10 mouse cellular contexts compared by ENCODE assay signal in genomic region chr15:85505118-85505925, GRCm38 (mm10). TPM values are rescaled to one million over a fixed set of nuclear protein-coding genes. Genes with fewer than 3 reads are reported as not detected.
DNase-seq lines count a peak whose midpoint lies in the region; ATAC-seq and TF ChIP-seq lines count a peak whose summit lies in the region.
"Had no signal": no experiment of that assay in that cellular context is flagged by ENCODE, and none has a peak within 500 bp of the region (broad histone marks: within the 10 kb centered on the region; RNA-seq: fewer than 3 reads in every experiment).

No protein-coding gene starts in this region.

- no peaks in the 10 kb centered on the region for H3K79me3 ChIP-seq in C2C12 (ENCODE audit: low read depth)

- H3K4me2 ChIP-seq in heart, embryonic 12.5 days = no peak overlapping the region
- H3K4me2 ChIP-seq in forebrain, postnatal 0 days (ENCODE audit: low read depth) = no peak overlapping the region

- 43% methylated on average over 14 of the region's 14 CpGs for WGBS in heart, embryonic 12.5 days
- 33% methylated on average over 14 of the region's 14 CpGs for WGBS in forebrain, postnatal 0 days
- WGBS in limb, embryonic 10.5 days = 56% methylated on average over 14 of the region's 14 CpGs
- WGBS in thymus, adult 2 months = 82% methylated on average over 14 of the region's 14 CpGs

- DNase-seq in heart, adult 11 months = peak; percentile 90
- peak; percentile 59 for DNase-seq in forebrain, postnatal 0 days
- no peak for DNase-seq in limb, embryonic 10.5 days (ENCODE audit: low spot score)
- DNase-seq in ovary, postnatal 14 days (ENCODE audit: low spot score) = peak; percentile 39
- no peak for DNase-seq in thymus, adult 2 months
- no peak for DNase-seq in embryo, embryonic 11 days

- no peak overlapping the region for H3K4me3 ChIP-seq in heart, embryonic 12.5 days
- H3K4me3 ChIP-seq in C2C12 (ENCODE audit: insufficient read depth, poor library complexity, severe bottlenecking) = no peak overlapping the region
- H3K4me3 ChIP-seq in forebrain, postnatal 0 days (ENCODE audit: low read depth, low read length) = no peak overlapping the region
- no peak overlapping the region for H3K4me3 ChIP-seq in limb, embryonic 10.5 days
- no peak overlapping the region for H3K4me3 ChIP-seq in thymus, adult 2 months (ENCODE audit: control insufficient read depth, insufficient read depth, low read length)

- TF ChIP-seq POLR2A in thymus, adult 2 months (IDR thresholded peaks at IDR 0.05; ENCODE audit: control insufficient read depth, extremely low read depth, insufficient read depth, low read length, poor library complexity) = no peak

- no peaks in the 10 kb centered on the region for H3K79me2 ChIP-seq in C2C12 (ENCODE audit: control insufficient read depth, insufficient read depth)

- ATAC-seq in heart, embryonic 12.5 days (ENCODE audit: insufficient number of reproducible peaks, low FRiP score) = no peak
- peak; percentile 61 for ATAC-seq in forebrain, postnatal 0 days

- H3K4me1 ChIP-seq in heart, embryonic 12.5 days (replicated peaks) = peaks cover 8% of the 10 kb centered on the region; the same call in 1 of the 2 replicates
- no peaks in the 10 kb centered on the region for H3K4me1 ChIP-seq in forebrain, postnatal 0 days (ENCODE audit: insufficient read depth)
- H3K4me1 ChIP-seq in limb, embryonic 10.5 days = peaks cover 14% of the 10 kb centered on the region
- H3K4me1 ChIP-seq in thymus, adult 2 months (replicated peaks; ENCODE audit: control insufficient read depth, insufficient read depth, low read length) = no peaks in the 10 kb centered on the region

- H3K9me3 ChIP-seq in heart, embryonic 12.5 days (replicated peaks) = no peaks in the 10 kb centered on the region
- no peaks in the 10 kb centered on the region for H3K9me3 ChIP-seq in forebrain, postnatal 0 days (ENCODE audit: low read length)
- H3K9me3 ChIP-seq in limb, embryonic 10.5 days (replicated peaks) = no peaks in the 10 kb centered on the region

- no peaks in the 10 kb centered on the region for H3K36me3 ChIP-seq in heart, embryonic 12.5 days
- H3K36me3 ChIP-seq in C2C12 (ENCODE audit: control insufficient read depth, insufficient read depth) = no peaks in the 10 kb centered on the region
- H3K36me3 ChIP-seq in forebrain, postnatal 0 days (ENCODE audit: insufficient read depth) = no peaks in the 10 kb centered on the region
- no peaks in the 10 kb centered on the region for H3K36me3 ChIP-seq in limb, embryonic 10.5 days
- no peaks in the 10 kb centered on the region for H3K36me3 ChIP-seq in thymus, adult 2 months (ENCODE audit: control insufficient read depth, insufficient read depth, low read length)

- peaks cover 29% of the 10 kb centered on the region; the same call in 1 of the 2 replicates for H3K27me3 ChIP-seq in heart, embryonic 12.5 days (replicated peaks)
- H3K27me3 ChIP-seq in C2C12 (ENCODE audit: control insufficient read depth, insufficient read depth, insufficient read length) = peaks cover 2% of the 10 kb centered on the region
- no peaks in the 10 kb centered on the region for H3K27me3 ChIP-seq in forebrain, postnatal 0 days (ENCODE audit: insufficient read depth, low read length)
- H3K27me3 ChIP-seq in limb, embryonic 10.5 days (ENCODE audit: low read depth, poor library complexity, severe bottlenecking) = 0 out of 2 replicates have a peak, but pooled peaks cover under 1% of the 10 kb centered on the region
- H3K27me3 ChIP-seq in thymus, adult 2 months (ENCODE audit: control insufficient read depth, insufficient read depth, low read length) = no peaks in the 10 kb centered on the region

- H3K9ac ChIP-seq in heart, embryonic 12.5 days = no peak overlapping the region
- H3K9ac ChIP-seq in forebrain, postnatal 0 days = no peak overlapping the region

- no peak overlapping the region for H3K27ac ChIP-seq in heart, embryonic 12.5 days (ENCODE audit: poor library complexity, severe bottlenecking)
- H3K27ac ChIP-seq in forebrain, postnatal 0 days (ENCODE audit: low read depth, low read length) = no peak overlapping the region
- 0 out of 2 replicates have a peak overlapping the region, but pooled peaks have one; percentile 0 for H3K27ac ChIP-seq in limb, embryonic 10.5 days
- H3K27ac ChIP-seq in thymus, adult 2 months (ENCODE audit: control insufficient read depth, insufficient read depth, low read length) = no peak overlapping the region

- TF ChIP-seq CTCF in C2C12 (IDR thresholded peaks at IDR 0.05; ENCODE audit: control insufficient read depth, insufficient read depth, insufficient read length) = no peak
- no peak for TF ChIP-seq CTCF in forebrain, postnatal 0 days (IDR thresholded peaks at IDR 0.05; ENCODE audit: low read depth)
- no peak for TF ChIP-seq CTCF in thymus, adult 2 months (IDR thresholded peaks at IDR 0.05; ENCODE audit: borderline replicate concordance, control insufficient read depth, extremely low read depth, insufficient read depth, low read length, poor library complexity)

- peak overlapping the region; percentile 3 for H3ac ChIP-seq in C2C12 (ENCODE audit: control insufficient read depth, insufficient read length, low read depth)

TF ChIP-seq in C2C12, 6 proteins besides CTCF, POLR2A, EP300 and RAD21:
- TF ChIP-seq MYOD1 (IDR thresholded peaks at IDR 0.05; ENCODE audit: control insufficient read depth, insufficient read length, low read depth) (peak; percentile 83), MYOG (IDR thresholded peaks at IDR 0.05; ENCODE audit: control insufficient read depth, extremely low read depth, insufficient read length) (no peak), FOSL1 (IDR thresholded peaks at IDR 0.05; ENCODE audit: insufficient read depth, low read length, poor library complexity, severe bottlenecking) (no peak), MAX (IDR thresholded peaks at IDR 0.05) (no peak), CEBPB (IDR thresholded peaks at IDR 0.05; ENCODE audit: low read depth) (no peak), USF1 (IDR thresholded peaks at IDR 0.05; ENCODE audit: low read depth) (no peak)

RNA-seq across cellular contexts. Expression of gene 7530416G11Rik, which starts 2.3 kb away (rescaled TPM):
- not detected in 2 replicates for polyA plus RNA-seq in heart, embryonic 12.5 days (2016; fragmentation: Nextera tagmentation; extraction: Ambion mirVana)
- not detected for polyA plus RNA-seq in C2C12 (2012; fragmentation: generic; extraction: Trizol)
- total RNA-seq in forebrain, postnatal 0 days (2014; rRNA removed) = 0.15 TPM in 1 of 2 replicates, not detected in the other
- polyA plus RNA-seq in forebrain, postnatal 0 days (2015; fragmentation: Nextera tagmentation; extraction: Ambion mirVana) = not detected in 2 replicates
- polyA plus RNA-seq in limb, embryonic 10.5 days (2016; fragmentation: Nextera tagmentation; extraction: Ambion mirVana) = not detected in 2 replicates
- polyA plus RNA-seq in thymus, adult 2 months (2012; rRNA removed) = not detected in 2 replicates
- total RNA-seq: ES-E14 had no signal
- polyA plus RNA-seq: liver, embryonic 16.5 days had no signal

Comparison
In these comparisons a context has a peak if more than half of its experiments do, and no peak if none do; other contexts are left out.
1. DNase-seq: peak in heart, adult 11 months (single experiment), forebrain, postnatal 0 days (single experiment) and ovary, postnatal 14 days (single experiment); none in limb, embryonic 10.5 days (single experiment), thymus, adult 2 months (single experiment) and embryo, embryonic 11 days (single experiment).